Mouse (Mus musculus): ENCODE measurements at regions not wholly inside any gene's neighbourhood (a gene's known extent, or its start where the extent isn't known, plus 50 kb on each side); places are given as distances from the start of the nearest gene placed in this dataset.

- TF ChIP-seq FLI1 (IDR thresholded peaks at IDR 0.05; ENCODE audit: low read length) (no peak), GATA1 (IDR thresholded peaks at IDR 0.05; ENCODE audit: borderline replicate concordance, low read length) (no peak)
Observed at GRCm38 (mm10) chr13:54318601-54319000, 52.5 kb upstream of the Cplx2 start.

Measured in megakaryocyte, embryonic 14.5 days (primary cell).